Mouse (Mus musculus) neural tube, embryonic 13.5 days (tissue): ENCODE results near the gene Cald1. TPM values are rescaled to one million over a fixed set of nuclear protein-coding genes. Genes with fewer than 3 reads are reported as not detected.

Source experiments
- ATAC-seq: fragments of 200-750 bp; cut with Nextera tagmentation; 2 replicates; pipeline ENCODE4 v1.8.0; 2017; ENCODE audit warnings: low read depth, mild to moderate bottlenecking, moderate TSS enrichment, moderate library complexity
- H3K27ac ChIP-seq: fragments of 300-500 bp; sonication (generic); replicated peaks from 2 replicates; pipeline ENCODE4 v1.5.1; 2015; ENCODE audit warnings: moderate library complexity, mild to moderate bottlenecking, inconsistent platforms
- H3K27me3 ChIP-seq: fragments of 300-500 bp; sonication (generic); 2 replicates; pipeline ENCODE4 v1.6.1; 2015; ENCODE audit warnings: mild to moderate bottlenecking, inconsistent platforms
- H3K36me3 ChIP-seq: fragments of 300-500 bp; sonication (generic); 2 replicates; pipeline ENCODE4 v1.6.1; 2015; ENCODE audit warnings: mild to moderate bottlenecking, inconsistent platforms
- H3K4me1 ChIP-seq: fragments of 300-500 bp; sonication (generic); replicated peaks from 2 replicates; pipeline ENCODE4 v1.6.1; 2015; ENCODE audit warnings: inconsistent platforms
- H3K4me2 ChIP-seq: fragments of 300-500 bp; sonication (generic); 2 replicates; pipeline ENCODE4 v1.6.1; 2015; ENCODE audit warnings: inconsistent platforms, mild to moderate bottlenecking, moderate library complexity
- H3K4me3 ChIP-seq: fragments of 300-500 bp; sonication (generic); 2 replicates; pipeline ENCODE4 v1.5.1; 2015; ENCODE audit warnings: mild to moderate bottlenecking, inconsistent platforms
- H3K9ac ChIP-seq: fragments of 300-500 bp; sonication (generic); 2 replicates; pipeline ENCODE4 v1.6.1; 2015; ENCODE audit warnings: moderate library complexity, mild to moderate bottlenecking, inconsistent platforms
- H3K9me3 ChIP-seq: fragments of 300-500 bp; sonication (generic); 2 replicates; pipeline ENCODE4 v1.6.1; 2016; ENCODE audit warnings: inconsistent platforms
- WGBS: fragments of 180-500 bp; shearing (Covaris S2); methylation state at CpG from one replicate; pipeline ENCODE4 v1.1.7; 2015; 5-methylcytosine and 5-hydroxymethylcytosine counted together
- polyA plus RNA-seq: library from polyadenylated mRNA; unstranded; fragments of >200 nt; fragmentation: Nextera tagmentation; extraction: Ambion mirVana; gene quantifications from 2 replicates; pipeline ENCODE4 v1.2.1, GENCODE M21; 2015

Cald1 gene
- polyA plus RNA-seq = 92.0 and 96.2 TPM in 2 replicates

GRCm38 (mm10) chr6:34598121-34599065 lies at the start of gene Cald1:
Cald1 (plus strand) TSS chr6:34598500.
- 8% methylated on average over 16 of the region's 16 CpGs for WGBS
- H3K27me3 ChIP-seq = no peaks in the 10 kb centered on the region
- H3K9ac ChIP-seq = peak within 1 kb of the TSS; percentile 31
- peak; percentile 84 for ATAC-seq
- H3K9me3 ChIP-seq = no peaks in the 10 kb centered on the region
- peaks cover 9% of the 10 kb centered on the region for H3K4me1 ChIP-seq
- peak within 1 kb of the TSS; percentile 47 for H3K4me2 ChIP-seq
- H3K4me3 ChIP-seq = peak within 1 kb of the TSS; percentile 31
- no peak within 1 kb of the TSS for H3K27ac ChIP-seq
- no peaks in the 10 kb centered on the region for H3K36me3 ChIP-seq

- Histone ChIP-seq H3K36me3 (no peaks in the 10 kb centered on the region), H3K9me3 (no peaks in the 10 kb centered on the region), H3K27me3 (no peaks in the 10 kb centered on the region), H3K4me1 (peaks cover 26% of the 10 kb centered on the region), H3K4me2 (no peak overlapping the region), H3K27ac (peak overlapping the region; percentile 49; the same call in 1 of the 2 replicates), H3K4me3 (no peak overlapping the region), H3K9ac (no peak overlapping the region)
- WGBS = 43% methylated on average over 2 of the region's 2 CpGs
- no peak for ATAC-seq
Observed at GRCm38 (mm10) chr6:34549017-34549416, 49.3 kb upstream of the Cald1 start.

- H3K4me2 ChIP-seq = no peak overlapping the region
- 88% methylated on average over 4 of the region's 4 CpGs for whole genome bisulfite sequencing
- ATAC-seq = no peak
- H3K4me3 ChIP-seq = no peak overlapping the region
- no peak overlapping the region for H3K9ac ChIP-seq
- peaks cover 12% of the 10 kb centered on the region; the same call in 1 of the 2 replicates for H3K4me1 ChIP-seq
- H3K27me3 ChIP-seq = no peaks in the 10 kb centered on the region
- no peaks in the 10 kb centered on the region for H3K9me3 ChIP-seq
- H3K36me3 ChIP-seq = no peaks in the 10 kb centered on the region
- H3K27ac ChIP-seq = no peak overlapping the region
Observed at GRCm38 (mm10) chr6:34552489-34553157, 45.7 kb upstream of the Cald1 start.

- Histone ChIP-seq H3K27me3 (no peaks in the 10 kb centered on the region), H3K4me3 (no peak overlapping the region), H3K9me3 (no peaks in the 10 kb centered on the region), H3K9ac (no peak overlapping the region), H3K27ac (no peak overlapping the region), H3K4me1 (no peaks in the 10 kb centered on the region), H3K4me2 (no peak overlapping the region), H3K36me3 (no peaks in the 10 kb centered on the region)
- 63% methylated on average over 9 of the region's 9 CpGs for WGBS
- no peak for ATAC-seq
Observed at GRCm38 (mm10) chr6:34554291-34554997, 43.9 kb upstream of the Cald1 start.

- H3K27ac ChIP-seq = no peak overlapping the region
- no peak for ATAC-seq
- no peak overlapping the region for H3K9ac ChIP-seq
- H3K4me2 ChIP-seq = no peak overlapping the region
- H3K9me3 ChIP-seq = no peaks in the 10 kb centered on the region
- no peak overlapping the region for H3K4me3 ChIP-seq
- H3K4me1 ChIP-seq = no peaks in the 10 kb centered on the region
- no peaks in the 10 kb centered on the region for H3K27me3 ChIP-seq
- 85% methylated on average over 4 of the region's 4 CpGs for WGBS
- no peaks in the 10 kb centered on the region for H3K36me3 ChIP-seq
Observed at GRCm38 (mm10) chr6:34559521-34559920, 38.8 kb upstream of the Cald1 start.

GRCm38 (mm10) chr6:34565176-34565880 lies 33.0 kb upstream of the Cald1 start:
- Histone ChIP-seq H3K27me3 (no peaks in the 10 kb centered on the region), H3K4me1 (no peaks in the 10 kb centered on the region), H3K4me3 (no peak overlapping the region), H3K4me2 (no peak overlapping the region), H3K9me3 (no peaks in the 10 kb centered on the region), H3K9ac (no peak overlapping the region), H3K36me3 (no peaks in the 10 kb centered on the region), H3K27ac (no peak overlapping the region)
- no peak for ATAC-seq
- 73% methylated on average over 7 of the region's 7 CpGs for WGBS

- H3K9ac ChIP-seq = no peak overlapping the region
- no peaks in the 10 kb centered on the region for H3K36me3 ChIP-seq
- no peaks in the 10 kb centered on the region for H3K9me3 ChIP-seq
- H3K4me3 ChIP-seq = no peak overlapping the region
- ATAC-seq = no peak
- H3K4me2 ChIP-seq = no peak overlapping the region
- H3K27ac ChIP-seq = no peak overlapping the region
- 86% methylated on average over 5 of the region's 5 CpGs for WGBS
- no peaks in the 10 kb centered on the region for H3K27me3 ChIP-seq
- H3K4me1 ChIP-seq = no peaks in the 10 kb centered on the region
Observed at GRCm38 (mm10) chr6:34567298-34567697, 31.0 kb upstream of the Cald1 start.

GRCm38 (mm10) chr6:34579504-34580068 lies 18.7 kb upstream of the Cald1 start:
- no peak overlapping the region for H3K4me2 ChIP-seq
- H3K36me3 ChIP-seq = no peaks in the 10 kb centered on the region
- 88% methylated on average over 6 of the region's 6 CpGs for WGBS
- no peaks in the 10 kb centered on the region for H3K4me1 ChIP-seq
- no peaks in the 10 kb centered on the region for H3K27me3 ChIP-seq
- H3K9me3 ChIP-seq = no peaks in the 10 kb centered on the region
- ATAC-seq = no peak
- no peak overlapping the region for H3K27ac ChIP-seq
- no peak overlapping the region for H3K4me3 ChIP-seq
- H3K9ac ChIP-seq = no peak overlapping the region

- no peak overlapping the region for H3K9ac ChIP-seq
- ATAC-seq = no peak
- 72% methylated on average over 5 of the region's 5 CpGs for WGBS
Observed at GRCm38 (mm10) chr6:34583365-34583764, 14.9 kb upstream of the Cald1 start.

GRCm38 (mm10) chr6:34588066-34588465 lies 10.2 kb upstream of the Cald1 start:
- 0 out of 2 replicates have a peak, but pooled peaks cover 5% of the 10 kb centered on the region for H3K9me3 ChIP-seq
- no peak overlapping the region for H3K4me3 ChIP-seq
- no peak overlapping the region for H3K4me2 ChIP-seq
- no peaks in the 10 kb centered on the region for H3K27me3 ChIP-seq
- no peak overlapping the region for H3K27ac ChIP-seq
- no peak for ATAC-seq
- H3K4me1 ChIP-seq = no peaks in the 10 kb centered on the region
- H3K9ac ChIP-seq = no peak overlapping the region
- H3K36me3 ChIP-seq = no peaks in the 10 kb centered on the region
- WGBS = 80% methylated on average over 4 of the region's 4 CpGs

More at GRCm38 (mm10) chr6:34583365-34583764, 14.9 kb upstream of the Cald1 start:
- no peak overlapping the region for H3K4me3 ChIP-seq
- no peaks in the 10 kb centered on the region for H3K27me3 ChIP-seq
- H3K4me1 ChIP-seq = no peaks in the 10 kb centered on the region
- H3K4me2 ChIP-seq = no peak overlapping the region
- no peaks in the 10 kb centered on the region for H3K36me3 ChIP-seq
- H3K27ac ChIP-seq = no peak overlapping the region
- no peaks in the 10 kb centered on the region for H3K9me3 ChIP-seq

GRCm38 (mm10) chr6:34590716-34591115 lies 7.6 kb upstream of the Cald1 start:
- Histone ChIP-seq H3K27me3 (no peaks in the 10 kb centered on the region), H3K4me1 (no peaks in the 10 kb centered on the region), H3K9ac (no peak overlapping the region), H3K36me3 (no peaks in the 10 kb centered on the region), H3K4me2 (no peak overlapping the region), H3K9me3 (0 out of 2 replicates have a peak, but pooled peaks cover 5% of the 10 kb centered on the region), H3K4me3 (no peak overlapping the region), H3K27ac (no peak overlapping the region)
- whole genome bisulfite sequencing = 94% methylated on average over 9 of the region's 9 CpGs
- ATAC-seq = no peak
